Mouse (Mus musculus): ENCODE measurements around the gene Ilkap.

Ilkap gene

DNA sequence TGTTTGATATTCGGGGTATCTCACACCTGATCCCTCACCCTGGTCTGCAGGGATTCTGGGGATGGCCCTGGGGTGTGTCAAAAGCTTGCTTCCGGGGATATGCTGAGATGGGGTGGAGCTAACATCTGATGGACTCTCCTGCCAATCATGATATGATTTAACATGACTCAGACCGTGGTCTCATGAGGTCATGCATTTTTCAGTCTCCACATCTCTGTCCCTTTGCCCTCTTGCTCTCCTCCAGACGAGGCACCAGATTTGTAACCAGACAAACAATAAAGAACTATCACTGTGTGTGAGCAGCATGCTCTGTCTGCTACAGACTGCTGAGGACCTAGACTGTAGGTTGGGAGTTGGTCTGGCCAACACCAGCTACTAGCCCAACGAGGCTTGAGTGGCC, 36.5 kb downstream of the Ilkap start:
- no peak for DNase-seq (ENCODE audit: low spot score in 2 of 2)

DNA sequence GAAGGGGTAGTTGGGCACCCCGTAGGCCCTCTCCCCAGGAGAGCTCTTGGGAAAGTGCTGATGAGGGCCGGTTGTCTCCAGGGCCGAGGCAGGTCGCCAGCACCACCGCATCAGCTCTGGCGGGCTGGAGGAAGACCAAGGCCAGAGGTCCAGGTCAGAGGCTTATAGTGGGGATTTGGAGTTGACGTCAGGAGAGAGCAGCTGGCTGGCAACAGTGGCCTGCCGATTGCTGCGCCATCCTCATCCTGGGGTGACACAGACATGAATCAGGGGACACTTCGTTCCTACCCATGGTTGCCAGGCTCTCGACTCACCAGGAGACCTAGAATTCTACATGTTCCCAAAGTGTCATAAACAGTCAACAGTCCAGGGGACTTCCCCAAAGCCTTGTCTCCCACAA, 42.5 kb downstream of the Ilkap start:
- no peak for DNase-seq (ENCODE audit: low spot score in 2 of 2)

DNA sequence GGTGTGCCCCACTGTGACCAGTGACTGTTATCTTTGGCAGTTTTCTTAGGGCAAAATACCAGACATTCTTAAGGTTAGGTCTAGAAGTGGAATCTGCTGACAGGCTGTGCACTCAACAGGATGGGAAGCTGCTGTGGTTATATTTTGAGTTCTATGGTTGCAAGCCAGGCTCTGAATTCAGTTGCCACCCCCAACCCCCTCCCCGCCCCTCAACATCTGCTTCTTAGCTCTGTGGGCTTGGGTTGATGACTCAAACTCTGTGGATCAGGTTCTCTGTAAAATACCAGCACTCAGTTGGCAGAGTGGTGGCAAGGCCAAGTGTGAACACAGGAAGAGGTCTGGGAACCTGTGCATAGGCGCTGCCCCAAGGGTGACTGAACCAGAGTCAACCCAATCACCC, 46.3 kb downstream of the Ilkap start:
- DNase-seq (ENCODE audit: low spot score in 2 of 2), result peak; percentile 48 to 68

DNA sequence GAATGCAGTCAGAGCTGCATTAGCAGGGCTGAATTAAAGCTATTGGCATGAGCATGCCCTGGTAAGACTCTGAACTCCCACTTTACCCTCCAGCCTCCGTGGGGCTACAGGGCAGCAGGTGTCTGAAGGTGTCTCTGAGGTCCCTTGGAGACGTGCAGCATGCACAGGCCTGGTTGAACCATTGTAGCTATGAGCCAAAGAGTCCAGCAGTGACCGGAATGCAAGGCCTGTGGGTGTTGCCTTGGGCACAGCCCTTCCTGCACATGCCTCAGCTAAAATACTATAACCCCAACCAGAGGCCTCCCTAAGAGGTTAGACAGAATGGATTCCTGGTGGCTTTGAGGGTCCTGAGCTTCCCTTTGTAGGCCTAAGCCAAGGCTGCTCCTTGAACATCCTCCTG, 47.4 kb downstream of the Ilkap start:
- peak in 1 of 2 experiments; percentile 3 for DNase-seq (ENCODE audit: low spot score in 2 of 2)

DNA sequence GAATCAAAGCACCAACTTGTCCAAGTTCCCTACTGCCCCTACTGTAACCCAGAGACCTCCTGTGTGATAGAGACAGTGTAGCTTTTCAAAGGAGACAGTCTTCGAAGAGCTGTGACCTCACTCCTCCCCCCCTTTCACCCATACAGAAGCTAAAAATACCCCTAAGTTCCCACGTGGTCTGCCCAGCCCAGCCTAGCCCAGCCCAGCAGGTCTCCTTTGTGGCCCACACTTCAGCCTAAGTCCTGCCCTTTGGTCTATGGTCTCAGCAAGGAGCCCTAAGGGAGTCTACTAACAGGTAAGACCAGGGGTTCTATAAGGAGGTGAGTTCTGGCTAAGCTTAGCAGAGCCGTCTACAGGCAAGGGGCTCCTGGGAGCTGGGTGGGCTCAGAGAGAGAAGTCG, 47.8 kb downstream of the Ilkap start, which contains the start of gene Klhl30:
Klhl30 (plus strand) TSS at position 176 of the 400 bp plus-strand sequence.
- DNase-seq (ENCODE audit: low spot score in 2 of 2), result peak; percentile 54 to 68

DNA sequence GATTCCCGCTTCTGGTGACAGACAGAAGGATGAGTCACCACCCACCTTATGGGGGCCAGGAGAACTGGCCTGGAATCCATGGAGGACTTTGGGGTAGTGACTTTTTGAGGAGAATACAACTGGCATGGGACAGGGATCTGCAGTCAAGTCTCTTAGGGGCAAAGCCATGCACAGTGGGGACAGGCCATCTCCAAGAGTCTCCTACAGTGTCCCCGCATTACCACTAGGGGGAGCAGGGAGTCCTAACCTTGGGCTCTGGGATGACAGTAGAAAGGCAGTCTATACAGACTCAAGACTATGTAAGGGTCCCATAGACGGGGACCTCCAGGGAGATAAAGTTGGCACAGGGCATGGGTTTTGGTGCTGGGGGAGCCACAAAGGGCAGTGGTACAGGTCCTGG, 51.7 kb downstream of the Ilkap start:
- peak; percentile 56 to 65 for DNase-seq (ENCODE audit: low spot score in 2 of 2)

DNA sequence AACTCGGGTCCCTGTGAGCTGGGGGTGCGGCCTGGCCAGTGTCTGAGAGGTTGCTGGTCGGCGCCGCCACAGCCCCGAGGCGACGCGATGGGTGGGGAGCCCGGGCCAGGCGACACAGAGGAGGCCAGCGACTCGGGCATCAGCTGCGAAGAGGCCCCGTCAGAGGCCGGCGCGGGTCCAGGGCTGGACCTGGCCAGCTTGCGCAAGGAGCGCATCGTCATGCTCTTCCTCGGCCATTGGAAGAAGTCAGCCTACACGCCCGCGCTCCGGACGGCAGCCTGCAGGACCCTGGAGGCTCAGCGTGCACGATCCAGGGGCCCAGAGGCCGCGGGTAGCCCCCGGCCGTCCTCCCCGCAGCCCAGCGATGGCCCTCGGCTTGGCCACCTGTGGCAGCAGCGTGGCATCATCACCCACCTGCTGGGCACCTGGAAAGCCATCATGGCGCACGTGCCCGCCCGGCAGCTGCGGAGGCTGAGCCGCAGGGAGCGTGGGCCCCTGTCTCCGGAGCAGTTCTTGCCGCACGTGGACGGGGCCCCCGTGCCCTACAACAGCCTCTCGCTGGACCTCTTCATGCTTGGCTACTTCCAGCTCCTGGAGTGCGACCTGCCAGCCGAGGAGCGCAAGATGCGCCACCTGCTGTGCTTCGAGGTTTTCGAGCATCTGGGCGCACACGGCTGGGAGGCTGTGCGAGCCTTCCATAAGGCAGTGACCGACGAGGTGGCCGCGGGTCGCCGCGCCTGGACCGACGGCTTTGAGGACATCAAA, 53.5 kb downstream of the Ilkap start:
- no peak for DNase-seq (ENCODE audit: low spot score in 2 of 2)

DNA sequence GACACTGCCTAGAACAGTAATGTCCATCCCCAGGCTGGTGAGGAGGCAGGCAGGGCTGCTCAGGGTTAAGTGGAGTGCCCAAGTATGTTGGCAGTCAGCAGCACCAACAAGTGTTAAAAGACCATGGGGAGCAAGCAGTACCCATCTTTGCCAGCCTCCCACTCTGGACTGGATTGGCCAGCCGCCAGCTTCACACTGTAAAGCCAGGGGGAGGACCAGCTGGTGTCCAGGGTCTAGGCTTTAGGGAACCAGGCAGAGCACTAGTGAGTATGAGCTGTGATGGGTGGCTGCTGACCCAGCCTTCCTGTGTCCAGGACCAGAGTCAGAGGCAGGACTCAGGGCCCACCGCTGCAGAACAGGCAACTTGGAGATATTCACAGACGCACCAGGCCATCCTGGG, 54.6 kb downstream of the Ilkap start:
- no peak for DNase-seq (ENCODE audit: low spot score in 2 of 2)

DNA sequence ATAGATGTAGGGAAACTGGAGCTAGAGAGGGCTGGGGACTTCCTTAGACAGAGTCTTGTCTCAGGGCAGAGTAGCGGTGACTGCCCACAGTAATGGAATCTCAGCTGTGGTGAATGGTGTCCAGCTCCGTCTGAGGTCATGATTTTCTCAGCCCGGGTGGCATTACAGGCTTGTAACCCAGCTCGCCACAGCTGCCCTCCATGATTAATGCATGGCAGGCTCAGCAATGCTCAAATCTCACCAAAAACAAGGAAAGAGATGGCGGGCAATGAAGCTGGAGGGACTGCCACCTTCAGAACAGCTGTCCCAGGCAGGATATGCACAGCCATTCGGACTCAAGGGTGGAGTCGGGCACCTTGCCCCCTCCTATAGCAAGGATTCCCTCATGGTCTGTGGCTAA, 61.3 kb downstream of the Ilkap start:
- DNase-seq (ENCODE audit: low spot score in 2 of 2), result no peak

DNA sequence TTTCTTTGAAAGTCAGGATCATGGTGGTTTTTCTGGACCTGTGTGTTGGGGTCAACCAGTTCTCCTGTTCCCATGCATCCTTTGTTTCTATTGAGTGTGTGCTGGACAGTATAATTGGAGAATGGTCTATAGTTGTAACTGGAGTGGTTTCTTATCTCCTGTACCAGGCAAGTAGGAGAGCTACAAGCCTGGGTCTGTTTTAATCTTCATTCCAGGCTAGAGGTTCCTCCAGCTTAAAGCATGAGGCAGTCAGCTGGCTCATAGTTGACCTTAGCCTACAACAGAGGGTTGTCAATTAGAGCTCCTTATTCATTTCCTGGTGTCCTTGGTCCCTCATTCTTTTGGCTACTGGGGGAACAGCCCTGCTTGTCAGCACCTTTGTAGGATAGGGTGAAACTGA, 65.0 kb downstream of the Ilkap start:
- no peak for DNase-seq (ENCODE audit: low spot score in 2 of 2)

DNA sequence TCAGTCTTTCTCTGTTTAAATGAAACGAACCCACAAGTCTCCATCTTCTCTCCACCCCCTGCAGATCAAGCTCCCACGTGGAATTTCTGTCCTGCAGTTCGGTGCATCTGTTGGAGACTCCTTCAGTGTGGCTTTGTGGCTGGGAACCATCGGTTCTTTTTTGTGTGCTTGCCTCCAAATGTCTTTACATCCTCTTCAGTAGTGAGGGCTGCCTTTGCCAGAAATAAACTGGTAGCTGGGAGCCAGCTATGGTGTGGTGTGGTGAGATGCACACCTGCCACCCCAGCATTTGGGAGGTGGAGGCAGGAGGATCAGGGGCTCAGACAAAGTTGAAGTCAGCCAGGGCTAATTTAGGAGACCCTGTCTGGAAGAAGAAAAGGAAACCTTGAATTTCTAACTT, 66.5 kb downstream of the Ilkap start:
- DNase-seq (ENCODE audit: low spot score in 2 of 2), result no peak

DNA sequence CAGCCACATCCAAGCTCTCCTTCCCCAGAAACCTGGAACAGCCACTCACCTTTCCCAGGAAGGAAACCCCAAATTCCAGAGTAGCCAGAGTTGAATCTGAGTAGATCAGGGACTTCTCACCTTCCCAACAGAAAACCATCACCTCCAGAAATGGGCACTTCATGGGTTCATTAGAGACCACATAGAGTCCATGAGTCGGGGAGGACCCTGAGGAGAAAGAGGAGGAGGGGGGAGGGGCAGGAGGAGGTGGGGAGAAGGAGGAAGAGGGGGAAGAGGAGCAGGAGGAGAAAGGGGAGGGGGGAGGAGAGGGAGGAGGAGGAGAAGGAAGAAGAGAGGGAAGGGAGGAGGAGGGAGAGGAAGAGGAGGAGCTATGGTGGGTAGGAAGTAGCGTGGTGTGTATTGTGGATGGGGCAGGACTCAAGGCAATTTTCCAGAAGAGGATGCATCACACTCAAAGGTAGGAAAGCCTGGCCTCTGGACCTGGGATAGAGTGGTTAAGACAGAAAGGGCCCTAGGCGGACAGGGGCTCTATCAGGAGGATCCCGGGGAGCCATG, 73.0 kb downstream of the Ilkap start:
- no peak for DNase-seq (ENCODE audit: low spot score in 2 of 2)

DNA sequence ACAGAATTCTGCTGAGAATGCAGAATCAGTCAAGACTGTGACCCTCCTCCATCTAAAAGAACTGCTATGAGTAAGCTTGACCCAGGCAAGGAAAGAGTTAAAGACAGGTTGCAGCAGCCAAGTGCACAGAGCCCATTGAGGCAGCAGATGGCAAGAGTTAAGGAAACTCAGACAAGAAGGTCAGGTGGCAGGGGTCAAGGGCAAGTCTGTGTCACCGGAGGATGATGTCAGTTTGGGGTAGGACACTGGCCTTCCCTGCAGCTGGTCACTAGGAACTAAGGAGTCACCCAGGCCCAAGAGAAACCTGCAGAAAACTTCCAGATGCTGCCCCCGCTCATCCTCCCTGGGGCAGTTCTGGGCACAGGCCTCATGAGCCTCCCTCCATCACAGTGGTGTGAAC, 74.0 kb downstream of the Ilkap start:
- no peak for DNase-seq (ENCODE audit: low spot score in 2 of 2)
